Mouse (Mus musculus): Measurements from ENCODE around the gene Ncln. TPM values are rescaled to one million over a fixed set of nuclear protein-coding genes. Genes with fewer than 3 reads are reported as not detected.
"Not testable (repeated sequence)": the region's sequence is repeated elsewhere in the genome, so short reads cannot be mapped to it uniquely, and the experiment has no call there.

The Ncln gene
- polyA plus RNA-seq, 1 experiment = 37.2 TPM

- Histone ChIP-seq H3K27me3 (ENCODE audit: control insufficient read depth, insufficient read depth, low read length, poor library complexity, severe bottlenecking) (no peaks in the 10 kb centered on the region), H3K9me3 (replicated peaks; ENCODE audit: control insufficient read depth, insufficient read depth, low read length, poor library complexity, severe bottlenecking) (no peaks in the 10 kb centered on the region), H3K9ac (ENCODE audit: low read depth, poor library complexity, severe bottlenecking) (no peak overlapping the region), H3K36me3 (ENCODE audit: control insufficient read depth, insufficient read depth, low read length, poor library complexity, severe bottlenecking) (no peaks in the 10 kb centered on the region), H3K4me3 (ENCODE audit: low read depth, low read length) (peak overlapping the region; percentile 47), H3K27ac (ENCODE audit: insufficient read depth, low read length) (no peak overlapping the region), H3K4me1 (ENCODE audit: control insufficient read depth, insufficient read depth, low read length) (no peaks in the 10 kb centered on the region)
- TF ChIP-seq CTCF (IDR thresholded peaks at IDR 0.05; ENCODE audit: low read depth, low read length) (no peak), EP300 (IDR thresholded peaks at IDR 0.05; ENCODE audit: insufficient read depth, low read depth, low read length) (no peak), POLR2A (IDR thresholded peaks at IDR 0.05; ENCODE audit: insufficient read depth, low read length) (no peak)
These were observed 43.8 kb downstream of the Ncln start for GRCm38 (mm10) chr10:81452237-81452946.

- no peak overlapping the region for H3K27ac ChIP-seq (ENCODE audit: insufficient read depth, low read length)
- no peaks in the 10 kb centered on the region for H3K4me1 ChIP-seq (ENCODE audit: control insufficient read depth, insufficient read depth, low read length)
- H3K36me3 ChIP-seq (ENCODE audit: control insufficient read depth, insufficient read depth, low read length, poor library complexity, severe bottlenecking) = no peaks in the 10 kb centered on the region
- H3K4me3 ChIP-seq (ENCODE audit: low read depth, low read length) = no peak overlapping the region
- no peaks in the 10 kb centered on the region for H3K9me3 ChIP-seq (replicated peaks; ENCODE audit: control insufficient read depth, insufficient read depth, low read length, poor library complexity, severe bottlenecking)
- no peaks in the 10 kb centered on the region for H3K27me3 ChIP-seq (ENCODE audit: control insufficient read depth, insufficient read depth, low read length, poor library complexity, severe bottlenecking)
- TF ChIP-seq POLR2A (IDR thresholded peaks at IDR 0.05; ENCODE audit: insufficient read depth, low read length) (no peak), CTCF (IDR thresholded peaks at IDR 0.05; ENCODE audit: low read depth, low read length) (no peak), EP300 (IDR thresholded peaks at IDR 0.05; ENCODE audit: insufficient read depth, low read depth, low read length) (no peak)
- no peak overlapping the region for H3K9ac ChIP-seq (ENCODE audit: low read depth, poor library complexity, severe bottlenecking)
These were observed 44.8 kb downstream of the Ncln start for GRCm38 (mm10) chr10:81451365-81451745.

GRCm38 (mm10) chr10:81450641-81451364, 45.4 kb downstream of the Ncln start:
- H3K9ac ChIP-seq (ENCODE audit: low read depth, poor library complexity, severe bottlenecking) = no peak overlapping the region
- no peaks in the 10 kb centered on the region for H3K27me3 ChIP-seq (ENCODE audit: control insufficient read depth, insufficient read depth, low read length, poor library complexity, severe bottlenecking)
- no peaks in the 10 kb centered on the region for H3K36me3 ChIP-seq (ENCODE audit: control insufficient read depth, insufficient read depth, low read length, poor library complexity, severe bottlenecking)
- no peaks in the 10 kb centered on the region for H3K9me3 ChIP-seq (replicated peaks; ENCODE audit: control insufficient read depth, insufficient read depth, low read length, poor library complexity, severe bottlenecking)
- H3K4me1 ChIP-seq (ENCODE audit: control insufficient read depth, insufficient read depth, low read length) = no peaks in the 10 kb centered on the region
- H3K4me3 ChIP-seq (ENCODE audit: low read depth, low read length) = no peak overlapping the region
- TF ChIP-seq POLR2A (IDR thresholded peaks at IDR 0.05; ENCODE audit: insufficient read depth, low read length) (no peak), CTCF (IDR thresholded peaks at IDR 0.05; ENCODE audit: low read depth, low read length) (no peak), EP300 (IDR thresholded peaks at IDR 0.05; ENCODE audit: insufficient read depth, low read depth, low read length) (no peak)
- no peak overlapping the region for H3K27ac ChIP-seq (ENCODE audit: insufficient read depth, low read length)

- Histone ChIP-seq H3K27ac (ENCODE audit: insufficient read depth, low read length) (no peak overlapping the region), H3K4me1 (ENCODE audit: control insufficient read depth, insufficient read depth, low read length) (no peaks in the 10 kb centered on the region), H3K36me3 (ENCODE audit: control insufficient read depth, insufficient read depth, low read length, poor library complexity, severe bottlenecking) (no peaks in the 10 kb centered on the region), H3K9ac (ENCODE audit: low read depth, poor library complexity, severe bottlenecking) (no peak overlapping the region), H3K9me3 (replicated peaks; ENCODE audit: control insufficient read depth, insufficient read depth, low read length, poor library complexity, severe bottlenecking) (no peaks in the 10 kb centered on the region), H3K4me3 (ENCODE audit: low read depth, low read length) (no peak overlapping the region), H3K27me3 (ENCODE audit: control insufficient read depth, insufficient read depth, low read length, poor library complexity, severe bottlenecking) (no peaks in the 10 kb centered on the region)
- TF ChIP-seq CTCF (IDR thresholded peaks at IDR 0.05; ENCODE audit: low read depth, low read length) = peak; percentile 99
- TF ChIP-seq POLR2A (IDR thresholded peaks at IDR 0.05; ENCODE audit: insufficient read depth, low read length) = no peak
- 0 out of 2 replicates have a peak, but pooled peaks have one; percentile 49 for TF ChIP-seq EP300 (IDR thresholded peaks at IDR 0.05; ENCODE audit: insufficient read depth, low read depth, low read length)
These were observed 46.1 kb downstream of the Ncln start for GRCm38 (mm10) chr10:81450140-81450539.

- H3K36me3 ChIP-seq (ENCODE audit: control insufficient read depth, insufficient read depth, low read length, poor library complexity, severe bottlenecking); H3K4me3 ChIP-seq (ENCODE audit: low read depth, low read length); H3K27me3 ChIP-seq (ENCODE audit: control insufficient read depth, insufficient read depth, low read length, poor library complexity, severe bottlenecking); H3K9me3 ChIP-seq (replicated peaks; ENCODE audit: control insufficient read depth, insufficient read depth, low read length, poor library complexity, severe bottlenecking); H3K4me1 ChIP-seq (ENCODE audit: control insufficient read depth, insufficient read depth, low read length); H3K27ac ChIP-seq (ENCODE audit: insufficient read depth, low read length); H3K9ac ChIP-seq (ENCODE audit: low read depth, poor library complexity, severe bottlenecking): not testable (repeated sequence)
These were observed 50.7 kb downstream of the Ncln start for GRCm38 (mm10) chr10:81445516-81445915.

- Histone ChIP-seq H3K4me3 (ENCODE audit: low read depth, low read length) (no peak overlapping the region), H3K27ac (ENCODE audit: insufficient read depth, low read length) (no peak overlapping the region)
These were observed 55.2 kb downstream of the Ncln start for GRCm38 (mm10) chr10:81441019-81441418.

More at GRCm38 (mm10) chr10:81441019-81441418, 55.2 kb downstream of the Ncln start:
- no peaks in the 10 kb centered on the region for H3K4me1 ChIP-seq (ENCODE audit: control insufficient read depth, insufficient read depth, low read length)
- no peaks in the 10 kb centered on the region for H3K9me3 ChIP-seq (replicated peaks; ENCODE audit: control insufficient read depth, insufficient read depth, low read length, poor library complexity, severe bottlenecking)
- H3K36me3 ChIP-seq (ENCODE audit: control insufficient read depth, insufficient read depth, low read length, poor library complexity, severe bottlenecking) = no peaks in the 10 kb centered on the region
- H3K27me3 ChIP-seq (ENCODE audit: control insufficient read depth, insufficient read depth, low read length, poor library complexity, severe bottlenecking) = no peaks in the 10 kb centered on the region; the same call in 1 of the 2 replicates
- TF ChIP-seq POLR2A (IDR thresholded peaks at IDR 0.05; ENCODE audit: insufficient read depth, low read length) = no peak
- no peak for TF ChIP-seq EP300 (IDR thresholded peaks at IDR 0.05; ENCODE audit: insufficient read depth, low read depth, low read length)
- no peak for TF ChIP-seq CTCF (IDR thresholded peaks at IDR 0.05; ENCODE audit: low read depth, low read length)
- no peak overlapping the region for H3K9ac ChIP-seq (ENCODE audit: low read depth, poor library complexity, severe bottlenecking)

Other genes with a start within 250 kb of the Ncln start
- gene Matk, start 243.5 kb downstream of the Ncln start, polyA plus RNA-seq (2011; ENCODE audit: insufficient read depth, insufficient read length, low read depth, missing spikeins) = 1.1 and 1.2 TPM in 2 replicates
- 52.2 and 63.7 TPM in 2 replicates for gene Mrpl54, start 229.5 kb downstream of the Ncln start, polyA plus RNA-seq (2011; ENCODE audit: insufficient read depth, insufficient read length, low read depth, missing spikeins)
- 25.8 and 26.4 TPM in 2 replicates for gene Apba3, start 229.4 kb downstream of the Ncln start, polyA plus RNA-seq (2011; ENCODE audit: insufficient read depth, insufficient read length, low read depth, missing spikeins)
- gene Tjp3, start 204.8 kb downstream of the Ncln start, polyA plus RNA-seq (2011; ENCODE audit: insufficient read depth, insufficient read length, low read depth, missing spikeins) = 41.5 and 42.7 TPM in 2 replicates
- 28.3 and 31.5 TPM in 2 replicates for gene Pip5k1c, start 203.4 kb downstream of the Ncln start, polyA plus RNA-seq (2011; ENCODE audit: insufficient read depth, insufficient read length, low read depth, missing spikeins)
- 17.5 and 18.2 TPM in 2 replicates for gene Cactin, start 175.3 kb downstream of the Ncln start, polyA plus RNA-seq (2011; ENCODE audit: insufficient read depth, insufficient read length, low read depth, missing spikeins)
- gene Tbxa2r, start 167.7 kb downstream of the Ncln start, polyA plus RNA-seq (2011; ENCODE audit: insufficient read depth, insufficient read length, low read depth, missing spikeins) = 0.57 and 1.5 TPM in 2 replicates
- gene Gipc3, start 153.1 kb downstream of the Ncln start, polyA plus RNA-seq (2011; ENCODE audit: insufficient read depth, insufficient read length, low read depth, missing spikeins) = 1.0 and 1.2 TPM in 2 replicates
- gene Hmg20b, start 145.9 kb downstream of the Ncln start, polyA plus RNA-seq (2011; ENCODE audit: insufficient read depth, insufficient read length, low read depth, missing spikeins) = 51.8 and 57.3 TPM in 2 replicates
- 13.7 and 15.3 TPM in 2 replicates for gene Mfsd12, start 138.9 kb downstream of the Ncln start, polyA plus RNA-seq (2011; ENCODE audit: insufficient read depth, insufficient read length, low read depth, missing spikeins)
- gene 4930404N11Rik, start 130.6 kb downstream of the Ncln start, polyA plus RNA-seq (2011; ENCODE audit: insufficient read depth, insufficient read length, low read depth, missing spikeins) = not detected in 2 replicates
- gene Fzr1, start 117.9 kb downstream of the Ncln start, polyA plus RNA-seq (2011; ENCODE audit: insufficient read depth, insufficient read length, low read depth, missing spikeins) = 47.8 and 51.4 TPM in 2 replicates
- 52.9 and 70.3 TPM in 2 replicates for gene Dohh, start 112.0 kb downstream of the Ncln start, polyA plus RNA-seq (2011; ENCODE audit: insufficient read depth, insufficient read length, low read depth, missing spikeins)
- 1.5 TPM in 1 of 2 replicates, not detected in the other for gene Gm48551, start 111.9 kb downstream of the Ncln start, polyA plus RNA-seq (2011; ENCODE audit: insufficient read depth, insufficient read length, low read depth, missing spikeins)
- 1.1 TPM in 1 of 2 replicates, not detected in the other for gene Gm48552, start 107.4 kb downstream of the Ncln start, polyA plus RNA-seq (2011; ENCODE audit: insufficient read depth, insufficient read length, low read depth, missing spikeins)
- 4.8 and 5.3 TPM in 2 replicates for gene Smim24, start 103.3 kb downstream of the Ncln start, polyA plus RNA-seq (2011; ENCODE audit: insufficient read depth, insufficient read length, low read depth, missing spikeins)
- gene Nfic, start 40.8 kb downstream of the Ncln start, polyA plus RNA-seq (2011; ENCODE audit: insufficient read depth, insufficient read length, low read depth, missing spikeins) = 6.1 and 7.2 TPM in 2 replicates
- 27.5 and 30.5 TPM in 2 replicates for gene Celf5, start 13.7 kb downstream of the Ncln start, polyA plus RNA-seq (2011; ENCODE audit: insufficient read depth, insufficient read length, low read depth, missing spikeins)
- 0.49 and 0.93 TPM in 2 replicates for gene S1pr4, start 3.7 kb upstream of the Ncln start, polyA plus RNA-seq (2011; ENCODE audit: insufficient read depth, insufficient read length, low read depth, missing spikeins)
- 11.2 and 11.6 TPM in 2 replicates for gene Gna15, start 27.8 kb upstream of the Ncln start, polyA plus RNA-seq (2011; ENCODE audit: insufficient read depth, insufficient read length, low read depth, missing spikeins)
- gene Gna11, start 48.8 kb upstream of the Ncln start, polyA plus RNA-seq (2011; ENCODE audit: insufficient read depth, insufficient read length, low read depth, missing spikeins) = 32.0 and 35.3 TPM in 2 replicates
- gene Aes, start 63.1 kb upstream of the Ncln start, polyA plus RNA-seq (2011; ENCODE audit: insufficient read depth, insufficient read length, low read depth, missing spikeins) = 148 and 152 TPM in 2 replicates
- 3.1 and 3.8 TPM in 2 replicates for gene Tle2, start 78.2 kb upstream of the Ncln start, polyA plus RNA-seq (2011; ENCODE audit: insufficient read depth, insufficient read length, low read depth, missing spikeins)
- 15.0 and 18.5 TPM in 2 replicates for gene Tle6, start 104.7 kb upstream of the Ncln start, polyA plus RNA-seq (2011; ENCODE audit: insufficient read depth, insufficient read length, low read depth, missing spikeins)
- 3.2 and 3.9 TPM in 2 replicates for gene BC025920, start 109.9 kb upstream of the Ncln start, polyA plus RNA-seq (2011; ENCODE audit: insufficient read depth, insufficient read length, low read depth, missing spikeins)
- 15.0 and 16.6 TPM in 2 replicates for gene Sirt6, start 131.4 kb upstream of the Ncln start, polyA plus RNA-seq (2011; ENCODE audit: insufficient read depth, insufficient read length, low read depth, missing spikeins)
- gene Ankrd24, start 132.1 kb upstream of the Ncln start, polyA plus RNA-seq (2011; ENCODE audit: insufficient read depth, insufficient read length, low read depth, missing spikeins) = 14.2 and 16.1 TPM in 2 replicates
- gene Gm10778, start 152.7 kb upstream of the Ncln start, polyA plus RNA-seq (2011; ENCODE audit: insufficient read depth, insufficient read length, low read depth, missing spikeins) = 5.6 and 7.4 TPM in 2 replicates
- gene Zfp433, start 208.4 kb upstream of the Ncln start, polyA plus RNA-seq (2011; ENCODE audit: insufficient read depth, insufficient read length, low read depth, missing spikeins) = 14.0 and 17.8 TPM in 2 replicates